ENCODE assay signal across 17 mouse cellular contexts in genomic region chr9:109917931-109918330, GRCm38 (mm10). TPM values are rescaled to one million over a fixed set of nuclear protein-coding genes. Genes with fewer than 3 reads are reported as not detected.
DNase-seq lines count a peak whose midpoint lies in the region; ATAC-seq and TF ChIP-seq lines count a peak whose summit lies in the region.
"Had no signal": no experiment of that assay in that cellular context is flagged by ENCODE, and none has a peak within 500 bp of the region (broad histone marks: within the 10 kb centered on the region; RNA-seq: fewer than 3 reads in every experiment).

No protein-coding gene starts in this region.

- TF ChIP-seq CTCF in cerebellum, adult 2 months (IDR thresholded peaks at IDR 0.05; ENCODE audit: borderline replicate concordance, insufficient read depth, low read depth, low read length), result no peak
- no peak for TF ChIP-seq CTCF in kidney, adult 2 months (conservative IDR thresholded peaks at IDR 0.05; ENCODE audit: insufficient read depth, insufficient read length, low read depth, low read length)
- no peak for TF ChIP-seq CTCF in MEL (IDR thresholded peaks at IDR 0.05 in 2 of 3, conservative IDR thresholded peaks at IDR 0.05 in 1 of 3; ENCODE audit: control insufficient read depth in 1 of 3, insufficient read depth in 1 of 3, low read depth in 2 of 3, low read length in 3 of 3, poor library complexity in 1 of 3, severe bottlenecking in 1 of 3)

- ATAC-seq in kidney, embryonic 15.5 days (replicated peaks; ENCODE audit: low FRiP score), result no peak
- ATAC-seq: hindbrain, postnatal 0 days; midbrain, embryonic 13.5 days had no signal

- no peaks in the 10 kb centered on the region for H3K79me2 ChIP-seq in MEL (ENCODE audit: control insufficient read depth, insufficient read depth, low read length, poor library complexity)

- H3K27me3 ChIP-seq in cerebellum, adult 2 months (ENCODE audit: control insufficient read depth, insufficient read depth, low read length), result no peaks in the 10 kb centered on the region
- H3K27me3 ChIP-seq in kidney, adult 2 months (replicated peaks; ENCODE audit: control insufficient read depth, insufficient read depth, low read length), result no peaks in the 10 kb centered on the region; the same call in 1 of the 2 replicates
- no peaks in the 10 kb centered on the region for H3K27me3 ChIP-seq in kidney, embryonic 15.5 days
- H3K27me3 ChIP-seq in MEL (ENCODE audit: control insufficient read depth in 1 of 2, insufficient read depth in 2 of 2, low read length in 2 of 2), result no peaks in the 10 kb centered on the region
- H3K27me3 ChIP-seq: embryonic facial prominence, embryonic 12.5 days; liver, embryonic 15.5 days; midbrain, embryonic 13.5 days had no signal

- peak; percentile 21 to 28; a peak in 2 of 4 replicates for TF ChIP-seq EP300 in MEL (IDR thresholded peaks at IDR 0.05; ENCODE audit: low read depth in 1 of 2, low read length in 2 of 2)

- H3K4me3 ChIP-seq in cerebellum, adult 2 months (replicated peaks; ENCODE audit: insufficient read depth, low read depth, low read length), result no peak overlapping the region
- no peak overlapping the region for H3K4me3 ChIP-seq in kidney, adult 2 months (ENCODE audit: insufficient read depth, low read depth, low read length)
- no peak overlapping the region for H3K4me3 ChIP-seq in kidney, embryonic 15.5 days (replicated peaks)
- H3K4me3 ChIP-seq in MEL (ENCODE audit: control insufficient read depth in 1 of 2, insufficient read depth in 1 of 2, low read depth in 2 of 2, low read length in 2 of 2), result no peak overlapping the region
- H3K4me3 ChIP-seq: embryonic facial prominence, embryonic 12.5 days; forebrain, embryonic 10.5 days; liver, embryonic 15.5 days; midbrain, embryonic 13.5 days had no signal

- DNase-seq in cerebellum, adult 9-11 months, result peak; percentile 21
- no peak for DNase-seq in cerebellum, adult 2 months
- peak; percentile 35 for DNase-seq in kidney, adult 2 months
- peak; percentile 38 for DNase-seq in MEL (ENCODE audit: low read depth, low spot score)
- peak; percentile 28 for DNase-seq in brain, adult 2 months (ENCODE audit: low read depth, low spot score)
- no peak for DNase-seq in embryo, embryonic 10.5 days (ENCODE audit: low spot score)
- no peak for DNase-seq in right cerebral cortex, postnatal 14 days
- DNase-seq: cerebellum, adult 9-10 months; thymus, postnatal 14 days had no signal

- H3K9ac ChIP-seq in kidney, embryonic 15.5 days, result no peak overlapping the region
- H3K9ac ChIP-seq in MEL (ENCODE audit: control insufficient read depth, low read depth, low read length, poor library complexity, severe bottlenecking), result no peak overlapping the region
- H3K9ac ChIP-seq: embryonic facial prominence, embryonic 12.5 days; liver, embryonic 15.5 days; midbrain, embryonic 13.5 days had no signal

- no peaks in the 10 kb centered on the region for H3K36me3 ChIP-seq in kidney, adult 2 months (ENCODE audit: control insufficient read depth, insufficient read depth, low read length)
- H3K36me3 ChIP-seq in kidney, embryonic 15.5 days, result no peaks in the 10 kb centered on the region
- H3K36me3 ChIP-seq in MEL (ENCODE audit: control insufficient read depth in 1 of 2, insufficient read depth in 2 of 2, low read length in 2 of 2), result peaks cover 0 to 8% of the 10 kb centered on the region in 2 experiments; a peak in 1 of 4 replicates
- H3K36me3 ChIP-seq: embryonic facial prominence, embryonic 12.5 days; forebrain, embryonic 10.5 days; liver, embryonic 15.5 days; midbrain, embryonic 13.5 days had no signal

- H3K4me2 ChIP-seq in kidney, embryonic 15.5 days, result no peak overlapping the region
- H3K4me2 ChIP-seq: embryonic facial prominence, embryonic 12.5 days; liver, embryonic 15.5 days; midbrain, embryonic 13.5 days had no signal

- no peak for TF ChIP-seq POLR2A in cerebellum, adult 2 months (IDR thresholded peaks at IDR 0.05; ENCODE audit: borderline replicate concordance, insufficient read depth, low read length)
- TF ChIP-seq POLR2A in kidney, adult 2 months (IDR thresholded peaks at IDR 0.05; ENCODE audit: low read depth, low read length), result no peak
- TF ChIP-seq POLR2A in MEL (IDR thresholded peaks at IDR 0.05; ENCODE audit: control insufficient read depth in 1 of 2, insufficient read depth in 1 of 2, low read depth in 1 of 2, low read length in 2 of 2, poor library complexity in 1 of 2), result no peak

- H3K4me1 ChIP-seq in cerebellum, adult 2 months (ENCODE audit: control insufficient read depth, insufficient read depth, low read length), result no peaks in the 10 kb centered on the region
- no peaks in the 10 kb centered on the region for H3K4me1 ChIP-seq in kidney, adult 2 months (ENCODE audit: control insufficient read depth, insufficient read depth, low read length)
- H3K4me1 ChIP-seq in kidney, embryonic 15.5 days, result peaks cover 11% of the 10 kb centered on the region; the same call in 1 of the 2 replicates
- peaks cover 3 to 18% of the 10 kb centered on the region in 2 experiments; a peak in 3 of 4 replicates for H3K4me1 ChIP-seq in MEL (ENCODE audit: control insufficient read depth in 1 of 2, insufficient read depth in 2 of 2, low read length in 2 of 2)
- H3K4me1 ChIP-seq: embryonic facial prominence, embryonic 12.5 days; liver, embryonic 15.5 days; midbrain, embryonic 13.5 days had no signal

- TF ChIP-seq RAD21 in MEL (IDR thresholded peaks at IDR 0.05; ENCODE audit: low read depth, low read length), result no peak

- H3K9me3 ChIP-seq in kidney, embryonic 15.5 days (replicated peaks), result no peaks in the 10 kb centered on the region
- H3K9me3 ChIP-seq in MEL (replicated peaks; ENCODE audit: insufficient read depth, low read length), result no peaks in the 10 kb centered on the region
- H3K9me3 ChIP-seq: embryonic facial prominence, embryonic 12.5 days; forebrain, embryonic 10.5 days; liver, embryonic 15.5 days; midbrain, embryonic 13.5 days had no signal

- WGBS in cerebellum, adult 2 months, result 43% methylated on average over 2 of the region's 2 CpGs
- 87% methylated on average over 2 of the region's 2 CpGs for WGBS in kidney, adult 2 months
- WGBS in kidney, embryonic 15.5 days, result 93% methylated on average over 2 of the region's 2 CpGs

- H3K27ac ChIP-seq in cerebellum, adult 2 months (ENCODE audit: insufficient read depth, low read length), result no peak overlapping the region
- H3K27ac ChIP-seq in kidney, adult 2 months (ENCODE audit: insufficient read depth, low read depth, low read length), result no peak overlapping the region
- no peak overlapping the region for H3K27ac ChIP-seq in kidney, embryonic 15.5 days
- H3K27ac ChIP-seq in MEL (ENCODE audit: control insufficient read depth, low read depth, low read length), result no peak overlapping the region
- H3K27ac ChIP-seq: embryonic facial prominence, embryonic 12.5 days; forebrain, embryonic 10.5 days; hindbrain, postnatal 0 days; kidney, postnatal 0 days; liver, embryonic 15.5 days; macrophage; midbrain, embryonic 13.5 days had no signal

TF ChIP-seq in MEL, 35 proteins besides CTCF, POLR2A, EP300 and RAD21:
- TF ChIP-seq MYB (IDR thresholded peaks at IDR 0.05; ENCODE audit: low read depth, low read length) (no peak), MXI1 (IDR thresholded peaks at IDR 0.05; ENCODE audit: low read depth, low read length) (no peak), ZMIZ1 (IDR thresholded peaks at IDR 0.05; ENCODE audit: low read depth, low read length) (no peak), ZNF384 (IDR thresholded peaks at IDR 0.05; ENCODE audit: low read depth, low read length) (0 out of 2 replicates have a peak, but pooled peaks have one; percentile 9), HCFC1 (IDR thresholded peaks at IDR 0.05; ENCODE audit: low read depth, low read length) (no peak), GATA1 (IDR thresholded peaks at IDR 0.05; ENCODE audit: low read depth, low read length) (0 out of 2 replicates have a peak, but pooled peaks have one; percentile 35), USF2 (IDR thresholded peaks at IDR 0.05; ENCODE audit: borderline replicate concordance in 1 of 2, insufficient read depth in 1 of 2, low read depth in 1 of 2, low read length in 2 of 2) (no peak), NRF1 (IDR thresholded peaks at IDR 0.05; ENCODE audit: insufficient read depth, low read depth, low read length, poor library complexity, severe bottlenecking) (no peak), GABPA (IDR thresholded peaks at IDR 0.05; ENCODE audit: low read depth, low read length) (no peak), NELFE (IDR thresholded peaks at IDR 0.05; ENCODE audit: low read depth, low read length) (no peak), CHD2 (IDR thresholded peaks at IDR 0.05; ENCODE audit: low read length) (no peak), ZKSCAN1 (IDR thresholded peaks at IDR 0.05; ENCODE audit: low read depth, low read length) (no peak), MYC (IDR thresholded peaks at IDR 0.05; ENCODE audit: low read depth, low read length) (no peak), CHD1 (IDR thresholded peaks at IDR 0.05; ENCODE audit: low read depth, low read length) (no peak), MAFK (IDR thresholded peaks at IDR 0.05; ENCODE audit: borderline replicate concordance, low read depth, low read length) (no peak), TCF12 (IDR thresholded peaks at IDR 0.05; ENCODE audit: low read depth, low read length) (no peak), ETS1 (IDR thresholded peaks at IDR 0.05; ENCODE audit: low read depth, low read length) (0 out of 2 replicates have a peak, but pooled peaks have one; percentile 19), RCOR1 (IDR thresholded peaks at IDR 0.05; ENCODE audit: low read depth, low read length) (no peak)

RNA-seq across cellular contexts. Expression of gene Map4, which starts 13.3 kb away (rescaled TPM):
- 559 and 576 TPM in 2 replicates for polyA plus RNA-seq in cerebellum, adult 2 months (2012; rRNA removed)
- 99.0 and 107 TPM in 2 replicates for polyA plus RNA-seq in kidney, adult 2 months (2012; rRNA removed)
- polyA plus RNA-seq in kidney, embryonic 15.5 days (2015; fragmentation: Nextera tagmentation; extraction: Ambion mirVana), result 56.2 and 62.0 TPM in 2 replicates
- 14.5 and 20.7 TPM in 2 replicates for total RNA-seq in MEL (2012; rRNA removed)
- 10 to 100 TPM in 1 of 2 experiments, not detected in 1; 47.8 TPM for polyA plus RNA-seq in MEL (2012; ENCODE audit: insufficient read depth in 1 of 2, insufficient read length in 2 of 2, low read depth in 1 of 2, low replicate concordance in 2 of 2, missing spikeins in 1 of 2)

RNA-seq across cellular contexts. Expression of gene Cdc25a, which starts 42.6 kb away (rescaled TPM):
- polyA plus RNA-seq in cerebellum, adult 2 months (2012; rRNA removed), result 9.2 and 9.6 TPM in 2 replicates
- 3.2 and 4.3 TPM in 2 replicates for polyA plus RNA-seq in kidney, adult 2 months (2012; rRNA removed)
- polyA plus RNA-seq in kidney, embryonic 15.5 days (2015; fragmentation: Nextera tagmentation; extraction: Ambion mirVana), result 26.3 and 29.5 TPM in 2 replicates
- total RNA-seq in MEL (2012; rRNA removed), result 50.6 and 67.4 TPM in 2 replicates
- polyA plus RNA-seq in MEL (2012; ENCODE audit: insufficient read depth in 1 of 2, insufficient read length in 2 of 2, low read depth in 1 of 2, low replicate concordance in 2 of 2, missing spikeins in 1 of 2), result 10 to 100 TPM; 67.2 to 79.4 TPM

Comparison
In these comparisons a context has a peak if more than half of its experiments do, and no peak if none do; other contexts are left out.
1. DNase-seq: peak in cerebellum, adult 9-11 months (single experiment), kidney, adult 2 months (single experiment), MEL (single experiment) and brain, adult 2 months (single experiment); none in cerebellum, adult 2 months (0 of 2), embryo, embryonic 10.5 days (single experiment) and right cerebral cortex, postnatal 14 days (single experiment).